In the genomic region with DNA sequence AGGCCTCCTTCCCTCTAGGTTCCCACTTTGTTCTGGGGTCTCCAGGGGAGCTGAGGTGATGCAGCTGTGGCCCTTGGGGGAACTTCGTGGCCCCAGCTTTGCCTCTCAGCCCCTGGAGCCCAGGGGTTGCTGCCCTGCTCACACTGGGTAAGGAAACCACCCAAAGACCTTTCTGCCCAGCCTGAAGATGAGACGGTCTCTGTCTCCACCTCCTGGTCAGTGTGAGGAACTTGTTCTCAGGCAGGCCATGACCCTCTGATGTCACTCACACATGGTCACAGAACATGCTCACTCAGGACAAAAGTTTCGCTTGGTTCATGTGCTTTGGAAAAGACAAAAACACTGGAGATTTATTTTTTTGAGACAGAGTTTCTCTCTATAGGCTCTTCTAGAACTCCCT, we compare ENCODE assay signal across 8 mouse cellular contexts. TPM values are rescaled to one million over a fixed set of nuclear protein-coding genes. Genes with fewer than 3 reads are reported as not detected.
A peak's percentile ranks its signal among the peaks of the same experiment; 100 is the strongest.
DNase-seq lines count a peak whose midpoint lies in the region.

No protein-coding gene starts in this region.

- intact Hi-C loops in gastrocnemius, postnatal 36 days (cut with DNase I), result no loop called here

- DNase-seq in urinary bladder, adult 18-20 months (ENCODE audit: low spot score in 2 of 2), result peak; percentile 45 to 56
- no peak for DNase-seq in urinary bladder, adult 2 months (ENCODE audit: low spot score)
- DNase-seq in brain, adult 2 months (ENCODE audit: low read depth, low spot score), result peak; percentile 87
- DNase-seq in gastrocnemius, postnatal 36 days, result peak; percentile 52 to 70
- DNase-seq in kidney, adult 18-20 months, result peak; percentile 61
- DNase-seq in lung, postnatal 4 days, result peak; percentile 65 to 86
- DNase-seq in spleen, postnatal 14 days (ENCODE audit: low spot score in 2 of 2), result peak; percentile 52 to 69
- no peak for DNase-seq in frontal cortex, postnatal 10 days (ENCODE audit: low spot score in 2 of 2)

RNA-seq across cellular contexts. Expression of a gene that starts 28.5 kb away (rescaled TPM):
- polyA plus RNA-seq in urinary bladder, adult 2 months (2012; rRNA removed), result not detected in 2 replicates
- not detected for total RNA-seq in gastrocnemius, postnatal 36 days (2021)

RNA-seq across cellular contexts. Expression of a gene that starts 53.0 kb away (rescaled TPM):
- 24.1 and 33.8 TPM in 2 replicates for polyA plus RNA-seq in urinary bladder, adult 2 months (2012; rRNA removed)
- total RNA-seq in gastrocnemius, postnatal 36 days (2021), result 100 to 1,000 TPM; 331 to 334 TPM

Comparison
In these comparisons a context has a peak if more than half of its experiments do, and no peak if none do; other contexts are left out.
1. DNase-seq: peak in urinary bladder, adult 18-20 months (2 of 2), brain, adult 2 months (single experiment), gastrocnemius, postnatal 36 days (2 of 2), kidney, adult 18-20 months (single experiment), lung, postnatal 4 days (2 of 2) and spleen, postnatal 14 days (2 of 2); none in urinary bladder, adult 2 months (single experiment) and frontal cortex, postnatal 10 days (0 of 2).